Mouse (Mus musculus) urinary bladder, postnatal 36 days (tissue): ENCODE results near the gene Zswim4.

Experiments used
- DNase-seq, 2 experiments: peaks; one replicate each; pipeline ENCODE4 v3.0.0; 2022; ENCODE audit warnings: low spot score in 2 of 2, mixed read lengths in 1 of 2

Gene Zswim4

GRCm38 (mm10) chr8:84180530-84181190, 56.2 kb downstream of the Zswim4 start:
- no peak for DNase-seq

DNA sequence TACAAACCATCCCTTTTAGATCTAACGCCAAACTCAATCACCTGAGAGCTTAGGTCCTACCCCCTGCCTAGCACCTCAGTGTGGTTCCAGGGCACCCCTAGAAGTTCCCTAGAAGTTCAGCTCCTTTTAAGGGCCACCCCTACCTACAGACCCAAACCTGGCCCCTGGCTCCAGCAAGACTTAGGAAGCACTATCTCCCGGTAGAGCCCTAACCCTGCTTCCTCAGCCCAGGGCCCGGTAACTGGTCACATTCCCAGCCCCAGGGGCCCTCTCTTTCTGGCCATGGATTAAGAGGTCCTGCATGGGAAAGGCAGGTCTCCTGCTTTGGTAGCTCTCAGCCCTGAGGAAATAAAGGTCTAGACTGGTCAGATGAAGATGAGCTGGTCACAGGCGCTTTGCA, 56.9 kb downstream of the Zswim4 start:
- no peak for DNase-seq

- no peak for DNase-seq
Measured at GRCm38 (mm10) chr8:84178592-84178991, 58.3 kb downstream of the Zswim4 start.

DNA sequence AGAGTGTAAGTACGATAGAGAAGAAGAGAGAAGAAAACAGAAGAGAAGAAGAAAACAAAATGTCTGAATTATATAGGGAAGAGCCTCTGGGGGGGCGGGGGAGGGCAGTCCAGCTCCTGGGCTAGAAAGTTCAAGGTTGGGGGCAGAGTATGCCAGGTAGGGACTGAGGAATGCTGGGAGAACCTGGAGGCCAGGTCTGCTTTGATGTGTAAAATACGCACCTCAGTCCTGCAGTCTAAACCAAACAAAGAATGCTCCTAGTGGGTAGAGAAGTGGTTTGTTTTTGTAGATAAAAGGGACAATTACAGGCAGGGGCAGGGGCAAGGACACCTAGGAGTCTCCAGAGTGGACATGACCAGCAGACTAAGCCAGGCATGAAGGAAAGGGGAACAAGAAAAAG, 59.5 kb downstream of the Zswim4 start:
- no peak for DNase-seq

DNA sequence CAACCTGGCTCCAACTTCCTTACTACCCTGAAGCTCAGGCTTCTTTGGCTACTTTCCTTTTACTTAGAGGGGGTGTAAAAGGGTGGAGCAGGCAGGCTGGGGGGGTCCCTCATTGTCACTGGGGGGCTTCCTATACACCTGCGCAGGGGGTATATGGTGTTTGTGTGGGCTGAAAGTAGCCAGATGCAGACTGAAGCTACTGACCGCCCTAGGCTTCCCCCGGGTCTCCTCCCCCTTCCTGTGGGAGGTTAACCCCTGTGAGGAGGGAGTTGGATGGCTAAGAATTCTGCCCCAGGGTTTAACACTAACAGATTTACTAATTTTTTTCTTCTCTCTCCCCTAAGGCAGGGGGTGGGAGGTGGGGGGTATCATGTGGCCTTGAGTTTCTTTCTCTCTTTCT, 60.3 kb downstream of the Zswim4 start:
- DNase-seq = no peak

GRCm38 (mm10) chr8:84173861-84174260, 63.0 kb downstream of the Zswim4 start:
- no peak for DNase-seq

- no peak for DNase-seq
Measured at GRCm38 (mm10) chr8:84170096-84170495, 66.8 kb downstream of the Zswim4 start.

DNA sequence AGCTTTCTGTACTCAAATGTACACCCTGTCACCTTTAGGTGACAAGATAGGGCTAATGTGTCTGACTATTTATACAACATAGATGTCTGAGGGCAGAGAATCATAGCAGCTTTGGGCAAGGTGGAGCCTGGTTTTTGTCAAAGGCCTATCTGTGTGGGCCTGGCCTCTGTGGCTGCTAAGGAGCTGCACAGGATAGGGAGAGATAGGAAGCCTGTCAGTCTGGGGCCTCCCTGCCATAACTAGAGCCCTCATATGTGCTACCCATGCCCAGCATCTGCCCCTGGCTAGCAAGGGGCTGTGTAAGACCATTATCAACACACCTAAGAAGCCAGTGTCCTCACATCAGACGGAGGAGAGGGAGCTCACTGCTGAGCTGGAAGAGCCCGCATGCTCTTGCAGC, 69.2 kb downstream of the Zswim4 start:
- no peak for DNase-seq
